Comparison of ENCODE assay signal across 24 mouse cellular contexts in the genomic region with DNA sequence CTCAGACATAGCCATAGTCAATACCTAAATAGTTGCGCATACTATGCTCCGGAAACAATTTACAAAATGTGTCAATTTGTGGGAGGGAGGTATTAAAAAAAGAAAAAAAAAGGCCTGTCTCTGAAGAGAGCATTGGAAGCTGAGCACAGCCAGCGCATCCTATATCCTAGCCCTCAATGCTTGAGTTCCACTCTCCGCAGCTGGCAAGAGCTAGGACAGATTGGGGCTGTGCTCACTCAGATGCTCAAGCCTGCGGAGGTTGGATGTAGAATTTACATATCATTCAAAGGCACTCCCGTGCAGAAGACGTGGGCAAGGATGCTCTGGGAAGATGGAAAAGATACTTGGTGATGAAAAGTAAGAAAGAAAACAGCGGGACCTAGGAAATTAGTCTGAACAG.
"Had no signal": no experiment of that assay in that cellular context is flagged by ENCODE, and none has a peak within 500 bp of the region (broad histone marks: within the 10 kb centered on the region; RNA-seq: fewer than 3 reads in every experiment).

No protein-coding gene starts in this region.

- H3K4me1 ChIP-seq: heart, embryonic 15.5 days; hindbrain, embryonic 13.5 days; hindbrain, embryonic 15.5 days; limb, embryonic 10.5 days; limb, embryonic 12.5 days; liver, embryonic 13.5 days had no signal

- H3K9ac ChIP-seq: heart, embryonic 15.5 days; hindbrain, embryonic 13.5 days; hindbrain, embryonic 15.5 days; limb, embryonic 12.5 days; liver, embryonic 13.5 days had no signal

- H3K36me3 ChIP-seq: heart, embryonic 15.5 days; hindbrain, embryonic 13.5 days; hindbrain, embryonic 15.5 days; limb, embryonic 10.5 days; limb, embryonic 12.5 days; liver, embryonic 13.5 days had no signal

- H3K4me2 ChIP-seq: heart, embryonic 11.5 days; heart, embryonic 15.5 days; hindbrain, embryonic 13.5 days; hindbrain, embryonic 15.5 days; limb, embryonic 12.5 days; liver, embryonic 11.5 days; liver, embryonic 13.5 days had no signal

- DNase-seq: gastrocnemius, postnatal 14 days; gastrocnemius, postnatal 36 days; heart, adult 11 months; heart, adult 2 months; heart, postnatal 14 days; heart, postnatal 36 days; kidney, adult 18-20 months; kidney, adult 8-10 months; kidney, postnatal 10 days; kidney, postnatal 25 days; kidney, postnatal 4 days; liver; liver, embryonic 13.5 days had no signal

- ATAC-seq: hindbrain, postnatal 0 days; intestine, embryonic 16.5 days had no signal

- H3K27ac ChIP-seq: heart, adult 2 months; heart, embryonic 15.5 days; hindbrain, embryonic 13.5 days; hindbrain, embryonic 15.5 days; hindbrain, postnatal 0 days; layer of hippocampus, adult 2 months; left cerebral cortex, adult 2 months; limb, embryonic 10.5 days; limb, embryonic 12.5 days; liver, embryonic 13.5 days had no signal

- H3K4me3 ChIP-seq: heart, adult 2 months; heart, embryonic 15.5 days; hindbrain, embryonic 13.5 days; hindbrain, embryonic 15.5 days; layer of hippocampus, adult 2 months; left cerebral cortex, adult 2 months; limb, embryonic 10.5 days; limb, embryonic 12.5 days; liver, embryonic 13.5 days had no signal

- H3K27me3 ChIP-seq: heart, embryonic 15.5 days; hindbrain, embryonic 13.5 days; hindbrain, embryonic 15.5 days; limb, embryonic 12.5 days; liver, embryonic 13.5 days had no signal

- H3K9me3 ChIP-seq: heart, embryonic 15.5 days; hindbrain, embryonic 13.5 days; hindbrain, embryonic 15.5 days; limb, embryonic 10.5 days; limb, embryonic 12.5 days; liver, embryonic 13.5 days had no signal
